Mouse (Mus musculus) CH12.LX (cell line): ENCODE measurements around the gene Casp7. TPM values are rescaled to one million over a fixed set of nuclear protein-coding genes. Genes with fewer than 3 reads are reported as not detected.

Source experiments
- DNase-seq: peaks from one replicate; pipeline ENCODE4 v3.0.0-alpha.2; 2013; ENCODE audit errors: extremely low read depth
- H3K27ac ChIP-seq: 2 replicates; pipeline ENCODE4 v1.5.1; 2012; ENCODE audit warnings: low read depth, mild to moderate bottlenecking, control low read depth, moderate library complexity; ENCODE audit not compliant: insufficient read depth
- H3K27me3 ChIP-seq: replicated peaks from 2 replicates; pipeline ENCODE3; 2012; ENCODE audit warnings: inconsistent platforms
- H3K36me3 ChIP-seq, 2 experiments: replicated peaks in 1 of 2; 2 replicates each; pipeline versions ENCODE3 to v1.6.1; 2012; ENCODE audit warnings: inconsistent platforms in 1 of 2, low read length in 1 of 2, mild to moderate bottlenecking in 1 of 2, mixed read lengths in 1 of 2, moderate library complexity in 1 of 2; ENCODE audit not compliant: control insufficient read depth in 1 of 2, insufficient read depth in 1 of 2
- H3K4me1 ChIP-seq, 2 experiments: 2 replicates each; pipeline ENCODE4 v1.6.1; 2012; ENCODE audit warnings: inconsistent platforms in 1 of 2, moderate library complexity in 1 of 2; ENCODE audit not compliant: insufficient read depth in 2 of 2, control insufficient read depth in 1 of 2
- H3K4me2 ChIP-seq: 2 replicates; pipeline ENCODE4 v1.6.1; 2012; ENCODE audit warnings: low read depth, mild to moderate bottlenecking, control low read depth; ENCODE audit not compliant: poor library complexity, insufficient read depth, severe bottlenecking
- H3K4me3 ChIP-seq, 3 experiments: fragments of 150-350 bp in 1 of 3; sonication (generic) in 1 of 3; replicated peaks in 1 of 3; 2 replicates each; pipeline versions ENCODE3 to v1.5.1; 2011 to 2012; ENCODE audit warnings: low read depth in 2 of 3, low read length in 2 of 3, mild to moderate bottlenecking in 2 of 3, moderate library complexity in 2 of 3, control low read depth in 1 of 3, improper control_type of control experiment in 1 of 3, inconsistent platforms in 1 of 3, mixed read lengths in 1 of 3; ENCODE audit not compliant: poor library complexity in 1 of 3
- H3K79me2 ChIP-seq: replicated peaks from 2 replicates; pipeline ENCODE4 v1.6.1; 2012; ENCODE audit warnings: mild to moderate bottlenecking, moderate library complexity; ENCODE audit not compliant: control insufficient read depth, poor library complexity, insufficient read depth, severe bottlenecking; ENCODE audit errors: extremely low read depth
- H3K9ac ChIP-seq: 2 replicates; pipeline ENCODE4 v1.6.1; 2012; ENCODE audit warnings: low read depth, mild to moderate bottlenecking, control low read depth, moderate library complexity; ENCODE audit not compliant: insufficient read depth
- H3K9me3 ChIP-seq: replicated peaks from 2 replicates; pipeline ENCODE3; 2012; ENCODE audit warnings: low read length, inconsistent platforms, mixed read lengths
- JUND ChIP-seq: conservative IDR thresholded peaks from 2 replicates; pipeline ENCODE4 v1.6.1; 2011; ENCODE audit warnings: low read depth, low read length, improper control_type of control experiment
- MAFK ChIP-seq: IDR thresholded peaks from 2 replicates; pipeline ENCODE4 v1.6.1; 2011; ENCODE audit warnings: low read length, improper control_type of control experiment; ENCODE audit not compliant: insufficient replicate concordance
- MAX ChIP-seq: IDR thresholded peaks from 2 replicates; pipeline ENCODE4 v1.6.1; 2011; ENCODE audit warnings: low read length, improper control_type of control experiment
- MYC ChIP-seq: IDR thresholded peaks from 2 replicates; pipeline ENCODE4 v1.6.1; 2011; ENCODE audit warnings: low read depth, mild to moderate bottlenecking, improper control_type of control experiment, low read length
- NELFE ChIP-seq: IDR thresholded peaks from 2 replicates; pipeline ENCODE4 v1.6.1; 2011; ENCODE audit warnings: low read depth, low read length, improper control_type of control experiment
- SMC3 ChIP-seq: IDR thresholded peaks from 2 replicates; pipeline ENCODE4 v1.6.1; 2011; ENCODE audit warnings: low read depth, low read length, improper control_type of control experiment
- USF1 ChIP-seq: IDR thresholded peaks from 2 replicates; pipeline ENCODE4 v1.6.1; 2014; ENCODE audit warnings: low read depth, mild to moderate bottlenecking, inconsistent platforms, low read length, improper control_type of control experiment
- USF2 ChIP-seq: conservative IDR thresholded peaks from 2 replicates; pipeline ENCODE4 v1.6.1; 2011; ENCODE audit warnings: low read depth, low read length, improper control_type of control experiment
- dilution Hi-C: fragments of 300-500 bp; cut with MboI; formaldehyde crosslinking; loops from 2 replicates; pipeline ENCODE4 v1.14.3; 2020; ENCODE audit warnings: low sequenced_read_pairs; ENCODE audit not compliant: extremely low pct_unique_long_range_greater_than_20kb, extremely low pct_ligation_motif_present
- in situ Hi-C: fragments of 300-500 bp; cut with MboI; formaldehyde crosslinking; loops from 3 replicates; pipeline ENCODE4 v1.14.3; 2019; ENCODE audit warnings: low sequenced_read_pairs, low pct_ligation_motif_present, low pct_unique_long_range_greater_than_20kb, mixed read lengths
- polyA plus RNA-seq: library from polyadenylated mRNA; unstranded; fragments of >175 nt; gene quantifications from 2 replicates; pipeline ENCODE4 v1.2.1, GENCODE M21; 2012; ENCODE audit warnings: low read depth; ENCODE audit not compliant: insufficient read length
- total RNA-seq, 2 experiments: library from RNA; depleted of rRNA; stranded (reverse); fragments of 300-350 nt in 1 of 2; fragments of >200 nt in 1 of 2; gene quantifications; 2 replicates each; pipeline ENCODE4 v1.2.3; 2012 to 2014

Casp7 gene
- total and polyA plus RNA-seq, 3 experiments: 6.3 to 11.8 (median 6.8) TPM

GRCm38 (mm10) chr19:56367778-56368177 is 29.2 kb upstream of the Casp7 start:
- no peaks in the 10 kb centered on the region for H3K27me3 ChIP-seq
- no peaks in the 10 kb centered on the region for H3K36me3 ChIP-seq
- H3K27ac ChIP-seq: no peak overlapping the region
- in situ Hi-C loops: no loop called here
- H3K4me1 ChIP-seq: no peaks in the 10 kb centered on the region
- H3K79me2 ChIP-seq: no peaks in the 10 kb centered on the region
- DNase-seq: no peak
- no peak overlapping the region for H3K4me3 ChIP-seq
- H3K9ac ChIP-seq: no peak overlapping the region
- TF ChIP-seq USF1: no peak
- TF ChIP-seq JUND: no peak
- TF ChIP-seq SMC3: no peak
- TF ChIP-seq MAFK: no peak
- H3K4me2 ChIP-seq: no peak overlapping the region
- dilution Hi-C loops: no loop called here
- no peaks in the 10 kb centered on the region for H3K9me3 ChIP-seq

DNA sequence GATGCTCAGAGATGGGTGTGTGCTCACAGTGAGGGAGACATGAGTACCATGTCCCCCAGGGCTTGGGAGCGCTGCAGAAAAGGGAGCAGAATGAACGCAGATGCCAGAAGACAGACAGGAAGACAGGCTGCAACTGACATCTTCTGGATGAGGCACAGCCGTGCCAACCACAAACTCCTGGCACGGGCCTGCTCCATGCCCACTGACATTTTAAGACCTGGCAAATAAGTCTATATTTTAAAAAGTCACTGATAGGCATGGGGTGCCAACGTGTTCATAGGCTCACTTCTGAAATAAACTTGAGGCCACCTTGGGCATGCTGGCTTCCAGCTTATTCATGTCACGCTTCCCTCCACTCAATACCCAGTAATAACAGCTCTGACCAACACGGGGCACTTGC is 28.0 kb upstream of the Casp7 start:
- no peaks in the 10 kb centered on the region for H3K9me3 ChIP-seq
- H3K79me2 ChIP-seq: no peaks in the 10 kb centered on the region
- TF ChIP-seq NELFE (no peak), USF2 (no peak)
- TF ChIP-seq, all 38 proteins: peak for 0
- in situ Hi-C loops: no loop called here
- Histone ChIP-seq H3K4me3 (no peak overlapping the region), H3K27me3 (no peaks in the 10 kb centered on the region), H3K4me1 (no peaks in the 10 kb centered on the region), H3K27ac (no peak overlapping the region), H3K9ac (no peak overlapping the region), H3K4me2 (no peak overlapping the region), H3K36me3 (no peaks in the 10 kb centered on the region)
- no peak for DNase-seq
- dilution Hi-C loops: no loop called here

GRCm38 (mm10) chr19:56370389-56371150 is 26.4 kb upstream of the Casp7 start:
- Histone ChIP-seq H3K27me3 (no peaks in the 10 kb centered on the region), H3K36me3 (no peaks in the 10 kb centered on the region), H3K79me2 (no peaks in the 10 kb centered on the region), H3K9ac (no peak overlapping the region), H3K4me2 (no peak overlapping the region), H3K27ac (no peak overlapping the region), H3K9me3 (no peaks in the 10 kb centered on the region), H3K4me3 (no peak overlapping the region), H3K4me1 (no peaks in the 10 kb centered on the region)
- no peak for TF ChIP-seq MYC
- TF ChIP-seq MAX: no peak
- no peak for DNase-seq
- in situ Hi-C loops: no loop called here
- dilution Hi-C loops: no loop called here
